Comparison of ENCODE assay signal across 7 mouse cellular contexts in the genomic region with DNA sequence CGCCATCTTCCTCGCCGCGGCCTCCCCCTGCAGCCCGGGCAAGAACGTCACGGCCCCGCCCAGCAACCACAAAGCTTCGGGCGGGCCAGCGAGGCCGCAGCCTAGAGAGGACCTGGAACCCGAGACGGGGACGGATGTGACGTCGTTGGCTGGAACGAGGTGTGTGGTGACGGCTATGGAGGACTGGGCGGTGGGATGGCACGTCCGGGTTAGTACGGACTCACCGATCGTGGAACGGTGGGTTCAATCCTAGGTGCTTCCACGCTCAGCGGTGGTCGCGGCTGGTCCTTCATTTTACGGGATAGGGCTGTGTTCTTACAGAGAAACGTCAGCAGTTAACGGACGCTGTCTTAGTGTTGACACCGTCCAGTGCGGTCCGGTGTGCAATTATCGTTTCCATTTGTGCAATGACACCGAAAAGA. TPM values are rescaled to one million over a fixed set of nuclear protein-coding genes. Genes with fewer than 3 reads are reported as not detected.
DNase-seq lines count a peak whose midpoint lies in the region; ATAC-seq lines count a peak whose summit lies in the region.

TSS of gene Pcnp (minus strand) at position 79 of the 422 bp plus-strand sequence.

- H3K4me3 ChIP-seq in intestine, embryonic 15.5 days (replicated peaks): peak within 1 kb of the TSS; percentile 88
- peak within 1 kb of the TSS; percentile 91 for H3K4me3 ChIP-seq in midbrain, embryonic 10.5 days

- H3K27me3 ChIP-seq in intestine, embryonic 15.5 days (replicated peaks): no peaks in the 10 kb centered on the region
- no peaks in the 10 kb centered on the region for H3K27me3 ChIP-seq in midbrain, embryonic 10.5 days (ENCODE audit: low read depth, poor library complexity, severe bottlenecking)

- WGBS in intestine, embryonic 15.5 days: 0% methylated on average over 39 of the region's 39 CpGs
- under 1% methylated on average over 39 of the region's 39 CpGs for WGBS in midbrain, embryonic 10.5 days

- ATAC-seq in intestine, embryonic 15.5 days: peak; percentile 99

- intact Hi-C loops in gastrocnemius, postnatal 36 days (cut with DNase I): loop anchor here (5.0 kb wide), 1 partner anchor 57 kb away; the partner anchor contains the start of gene Zbtb11
- intact Hi-C loops in left cerebral cortex, postnatal 25 days (cut with DNase I): loop anchor here (1.0 to 2.0 kb wide), 3 partner anchors 45 to 63 kb away; partner anchors contain the start of gene Rpl24

- peak within 1 kb of the TSS; percentile 85 for H3K27ac ChIP-seq in intestine, embryonic 15.5 days
- H3K27ac ChIP-seq in midbrain, embryonic 10.5 days (replicated peaks): peak within 1 kb of the TSS; percentile 97

- DNase-seq in adrenal gland, adult 2 months: peak; percentile 98
- peak; percentile 97 for DNase-seq in embryo, embryonic 11.5 days (ENCODE audit: low read depth, low spot score)
- peak; percentile 97 to 98 for DNase-seq in gastrocnemius, postnatal 36 days
- peak; percentile 97 to 99 for DNase-seq in left cerebral cortex, postnatal 25 days (ENCODE audit: low spot score in 2 of 2)
- DNase-seq in midbrain, embryonic 10.5 days (ENCODE audit: low spot score): peak; percentile 98
- peak; percentile 95 for DNase-seq in right cerebral cortex, postnatal 4 days

- peak within 1 kb of the TSS; percentile 62 for H3K4me2 ChIP-seq in intestine, embryonic 15.5 days (replicated peaks)

- H3K9me3 ChIP-seq in intestine, embryonic 15.5 days: no peaks in the 10 kb centered on the region
- H3K9me3 ChIP-seq in midbrain, embryonic 10.5 days (replicated peaks): no peaks in the 10 kb centered on the region

- 0 out of 2 replicates have a peak, but pooled peaks cover 4% of the 10 kb centered on the region for H3K4me1 ChIP-seq in intestine, embryonic 15.5 days (replicated peaks)
- H3K4me1 ChIP-seq in midbrain, embryonic 10.5 days: peaks cover 24% of the 10 kb centered on the region

- H3K9ac ChIP-seq in intestine, embryonic 15.5 days: peak within 1 kb of the TSS; percentile 95

- no peaks in the 10 kb centered on the region for H3K36me3 ChIP-seq in intestine, embryonic 15.5 days
- H3K36me3 ChIP-seq in midbrain, embryonic 10.5 days: peaks cover 55% of the 10 kb centered on the region

RNA-seq across cellular contexts. Expression of gene Pcnp, which starts in this region (rescaled TPM):
- 100 to 1,000 TPM; 100 to 110 TPM for total RNA-seq in adrenal gland, adult 2 months (2021)
- 2.9 and 3.2 TPM in 2 replicates for polyA plus RNA-seq in adrenal gland, adult 2 months (2012; rRNA removed)
- total RNA-seq in gastrocnemius, postnatal 36 days (2021): 10 to 100 TPM; 44.4 to 51.0 TPM
- polyA plus RNA-seq in intestine, embryonic 15.5 days (2015; fragmentation: Nextera tagmentation; extraction: Ambion mirVana): 189 and 209 TPM in 2 replicates
- 100 to 1,000 TPM; 154 to 167 TPM for total RNA-seq in left cerebral cortex, postnatal 25 days (2021)
- 346 and 352 TPM in 2 replicates for polyA plus RNA-seq in midbrain, embryonic 10.5 days (2016; fragmentation: Nextera tagmentation; extraction: Ambion mirVana)

Comparison
In these comparisons a context has a peak if more than half of its experiments do, and no peak if none do; other contexts are left out.
1. Peak in every context shown above with its lines: DNase-seq, ATAC-seq, H3K4me3 ChIP-seq and H3K27ac ChIP-seq.
2. RNA of gene Pcnp (polyA plus RNA-seq): 346 to 352 TPM in midbrain, embryonic 10.5 days and 189 to 209 TPM in intestine, embryonic 15.5 days; 2.9 to 3.2 TPM in adrenal gland, adult 2 months; every median in the first group is over 10 times any median in the second.